Comparison of ENCODE assay signal across 18 mouse cellular contexts in genomic region chr8:111708265-111708664, GRCm38 (mm10). TPM values are rescaled to one million over a fixed set of nuclear protein-coding genes. Genes with fewer than 3 reads are reported as not detected.
DNase-seq lines count a peak whose midpoint lies in the region; ATAC-seq and TF ChIP-seq lines count a peak whose summit lies in the region.
"Had no signal": no experiment of that assay in that cellular context is flagged by ENCODE, and none has a peak within 500 bp of the region (broad histone marks: within the 10 kb centered on the region; RNA-seq: fewer than 3 reads in every experiment).

No protein-coding gene starts in this region.

- H3K79me2 ChIP-seq in CH12.LX (replicated peaks; ENCODE audit: control insufficient read depth, extremely low read depth, insufficient read depth, poor library complexity, severe bottlenecking), result no peaks in the 10 kb centered on the region

- no peak overlapping the region for H3K4me2 ChIP-seq in CH12.LX (ENCODE audit: insufficient read depth, low read depth, poor library complexity, severe bottlenecking)
- H3K4me2 ChIP-seq in embryonic facial prominence, embryonic 15.5 days (replicated peaks), result no peak overlapping the region
- H3K4me2 ChIP-seq in kidney, postnatal 0 days (ENCODE audit: low read length), result no peak overlapping the region
- H3K4me2 ChIP-seq in liver, embryonic 15.5 days, result no peak overlapping the region
- H3K4me2 ChIP-seq: forebrain, embryonic 12.5 days; midbrain, embryonic 11.5 days had no signal

- in situ Hi-C loops in CH12.LX (cut with MboI; ENCODE audit: low pct_ligation_motif_present, low pct_unique_long_range_greater_than_20kb, low sequenced_read_pairs), result loop anchor here (10.0 kb wide), 1 partner anchor 127 kb away; no protein-coding TSS in a partner anchor

- TF ChIP-seq CTCF in CH12.LX (conservative IDR thresholded peaks at IDR 0.05 in 1 of 2, IDR thresholded peaks at IDR 0.05 in 1 of 2; ENCODE audit: low read depth in 2 of 2, low read length in 2 of 2), result no peak
- no peak for TF ChIP-seq CTCF in kidney, postnatal 0 days (IDR thresholded peaks at IDR 0.05; ENCODE audit: low read depth)

- no peak for DNase-seq in CH12.LX (ENCODE audit: extremely low read depth)
- no peak for DNase-seq in kidney, postnatal 0 days (ENCODE audit: low spot score)
- DNase-seq in cerebellum, postnatal 36 days, result no peak
- no peak for DNase-seq in urinary bladder, adult 18-20 months (ENCODE audit: low spot score in 2 of 2)
- DNase-seq in thymus, postnatal 14 days, result no peak
- no peak for DNase-seq in cerebellum, adult 11-12 months
- DNase-seq: cerebellum, adult 9-10 months; gastrocnemius, postnatal 10 days; lung, adult 2 months; retina, postnatal 1 day had no signal

- 81% methylated on average over 6 of the region's 6 CpGs for WGBS in embryonic facial prominence, embryonic 15.5 days
- 59% methylated on average over 6 of the region's 6 CpGs for WGBS in kidney, postnatal 0 days
- WGBS in liver, embryonic 15.5 days (ENCODE audit: insufficient replicate concordance), result 49% methylated on average over 6 of the region's 6 CpGs

- no peak for TF ChIP-seq EP300 in CH12.LX (IDR thresholded peaks at IDR 0.05; ENCODE audit: low read length)

- H3K27me3 ChIP-seq in CH12.LX (replicated peaks), result peaks cover 11% of the 10 kb centered on the region
- H3K27me3 ChIP-seq in embryonic facial prominence, embryonic 15.5 days, result no peaks in the 10 kb centered on the region
- no peaks in the 10 kb centered on the region for H3K27me3 ChIP-seq in kidney, postnatal 0 days (ENCODE audit: insufficient read depth, low read length)
- H3K27me3 ChIP-seq in liver, embryonic 15.5 days, result no peaks in the 10 kb centered on the region; the same call in 1 of the 2 replicates
- H3K27me3 ChIP-seq: forebrain, embryonic 12.5 days had no signal

- no peak overlapping the region for H3K9ac ChIP-seq in CH12.LX (ENCODE audit: insufficient read depth, low read depth)
- no peak overlapping the region for H3K9ac ChIP-seq in embryonic facial prominence, embryonic 15.5 days
- H3K9ac ChIP-seq in kidney, postnatal 0 days (ENCODE audit: low read depth, low read length), result no peak overlapping the region
- no peak overlapping the region for H3K9ac ChIP-seq in liver, embryonic 15.5 days
- H3K9ac ChIP-seq: forebrain, embryonic 12.5 days had no signal

- TF ChIP-seq RAD21 in CH12.LX (IDR thresholded peaks at IDR 0.05; ENCODE audit: low read depth, low read length), result no peak

- dilution Hi-C loops in CH12.LX (cut with MboI; ENCODE audit: extremely low pct_ligation_motif_present, extremely low pct_unique_long_range_greater_than_20kb, low sequenced_read_pairs), result no loop called here

- TF ChIP-seq POLR2A in CH12.LX (IDR thresholded peaks at IDR 0.05; ENCODE audit: low read depth, low read length), result no peak

- H3K27ac ChIP-seq in CH12.LX (ENCODE audit: insufficient read depth, low read depth), result no peak overlapping the region
- H3K27ac ChIP-seq in embryonic facial prominence, embryonic 15.5 days (replicated peaks), result peak overlapping the region; percentile 48; the same call in 1 of the 2 replicates
- peak overlapping the region; percentile 79 for H3K27ac ChIP-seq in kidney, postnatal 0 days
- peak overlapping the region; percentile 76 for H3K27ac ChIP-seq in liver, embryonic 15.5 days (replicated peaks)
- H3K27ac ChIP-seq: forebrain, embryonic 12.5 days; hindbrain, postnatal 0 days had no signal

- no peak for ATAC-seq in embryonic facial prominence, embryonic 15.5 days (ENCODE audit: insufficient number of reproducible peaks, low FRiP score, low TSS enrichment, low read depth)
- ATAC-seq in kidney, postnatal 0 days (replicated peaks; ENCODE audit: low FRiP score, low read depth), result peak; percentile 22
- peak; percentile 39 for ATAC-seq in liver, embryonic 15.5 days (ENCODE audit: insufficient read depth)
- ATAC-seq: hindbrain, postnatal 0 days had no signal

- no peak overlapping the region for H3K4me3 ChIP-seq in CH12.LX (replicated peaks in 1 of 3; ENCODE audit: low read depth in 2 of 3, low read length in 2 of 3, poor library complexity in 1 of 3)
- no peak overlapping the region for H3K4me3 ChIP-seq in embryonic facial prominence, embryonic 15.5 days (replicated peaks)
- no peak overlapping the region for H3K4me3 ChIP-seq in kidney, postnatal 0 days (replicated peaks; ENCODE audit: low read depth, low read length)
- no peak overlapping the region for H3K4me3 ChIP-seq in liver, embryonic 15.5 days (replicated peaks)
- H3K4me3 ChIP-seq: forebrain, embryonic 12.5 days had no signal

- H3K36me3 ChIP-seq in CH12.LX (replicated peaks in 1 of 2; ENCODE audit: control insufficient read depth in 1 of 2, insufficient read depth in 1 of 2, low read length in 1 of 2), result peaks cover 0 to 3% of the 10 kb centered on the region in 2 experiments
- peaks cover 36% of the 10 kb centered on the region for H3K36me3 ChIP-seq in embryonic facial prominence, embryonic 15.5 days
- H3K36me3 ChIP-seq in kidney, postnatal 0 days (ENCODE audit: insufficient read depth, low read length), result peaks cover 38% of the 10 kb centered on the region
- 0 out of 2 replicates have a peak, but pooled peaks cover 7% of the 10 kb centered on the region for H3K36me3 ChIP-seq in liver, embryonic 15.5 days (replicated peaks)

- H3K9me3 ChIP-seq in CH12.LX (replicated peaks; ENCODE audit: low read length), result no peaks in the 10 kb centered on the region
- H3K9me3 ChIP-seq in embryonic facial prominence, embryonic 15.5 days (replicated peaks), result no peaks in the 10 kb centered on the region
- no peaks in the 10 kb centered on the region for H3K9me3 ChIP-seq in kidney, postnatal 0 days (replicated peaks; ENCODE audit: low read length)
- no peaks in the 10 kb centered on the region for H3K9me3 ChIP-seq in liver, embryonic 15.5 days (replicated peaks)
- H3K9me3 ChIP-seq: forebrain, embryonic 12.5 days had no signal

- no peaks in the 10 kb centered on the region for H3K4me1 ChIP-seq in CH12.LX (ENCODE audit: control insufficient read depth in 1 of 2, insufficient read depth in 2 of 2)
- H3K4me1 ChIP-seq in embryonic facial prominence, embryonic 15.5 days, result peaks cover 12% of the 10 kb centered on the region; the same call in 1 of the 2 replicates
- H3K4me1 ChIP-seq in kidney, postnatal 0 days (replicated peaks; ENCODE audit: insufficient read depth, low read length), result no peaks in the 10 kb centered on the region; the same call in 1 of the 2 replicates
- peaks cover 19% of the 10 kb centered on the region for H3K4me1 ChIP-seq in liver, embryonic 15.5 days (replicated peaks)
- H3K4me1 ChIP-seq: forebrain, embryonic 12.5 days had no signal

TF ChIP-seq in CH12.LX, 34 proteins besides CTCF, POLR2A, EP300 and RAD21:
- TF ChIP-seq MAX (IDR thresholded peaks at IDR 0.05; ENCODE audit: low read length) (no peak), MAFK (IDR thresholded peaks at IDR 0.05; ENCODE audit: insufficient replicate concordance, low read length) (0 out of 2 replicates have a peak, but pooled peaks have one; percentile 45)

RNA-seq across cellular contexts. Expression of gene Ctrb1, which starts 17.5 kb away (rescaled TPM):
- not detected in 2 replicates for total RNA-seq in CH12.LX (2012; rRNA removed)
- total RNA-seq in CH12.LX (2014; rRNA removed), result not detected in 2 replicates
- not detected in 2 replicates for polyA plus RNA-seq in CH12.LX (2012; ENCODE audit: insufficient read length, low read depth)
- polyA plus RNA-seq in embryonic facial prominence, embryonic 15.5 days (2015; fragmentation: Nextera tagmentation; extraction: Ambion mirVana), result 0.32 TPM in 1 of 2 replicates, not detected in the other
- polyA plus RNA-seq in kidney, postnatal 0 days (2015; fragmentation: Nextera tagmentation; extraction: Ambion mirVana), result not detected in 2 replicates
- 3.0 and 32.8 TPM in 2 replicates for polyA plus RNA-seq in liver, embryonic 15.5 days (2015; fragmentation: Nextera tagmentation; extraction: Ambion mirVana)
- total RNA-seq: gastrocnemius, postnatal 10 days; hindbrain, postnatal 0 days had no signal
- polyA plus RNA-seq: embryonic facial prominence, embryonic 11.5 days; forebrain, embryonic 12.5 days; heart, embryonic 14.5 days; hindbrain, postnatal 0 days; midbrain, embryonic 11.5 days; neural tube, embryonic 11.5 days had no signal

RNA-seq across cellular contexts. Expression of gene Bcar1, which starts 35.3 kb away (rescaled TPM):
- total RNA-seq in CH12.LX (2012; rRNA removed), result 1.2 and 2.1 TPM in 2 replicates
- total RNA-seq in CH12.LX (2014; rRNA removed), result 0.74 and 0.97 TPM in 2 replicates
- polyA plus RNA-seq in CH12.LX (2012; ENCODE audit: insufficient read length, low read depth), result 1.2 and 1.5 TPM in 2 replicates
- 31.9 and 40.2 TPM in 2 replicates for polyA plus RNA-seq in embryonic facial prominence, embryonic 15.5 days (2015; fragmentation: Nextera tagmentation; extraction: Ambion mirVana)
- polyA plus RNA-seq in kidney, postnatal 0 days (2015; fragmentation: Nextera tagmentation; extraction: Ambion mirVana), result 48.7 and 49.1 TPM in 2 replicates
- polyA plus RNA-seq in liver, embryonic 15.5 days (2015; fragmentation: Nextera tagmentation; extraction: Ambion mirVana), result 7.8 and 10.2 TPM in 2 replicates
